Mouse (Mus musculus) layer of hippocampus, postnatal 14 days (tissue): ENCODE measurements around the gene Calhm2. TPM values are rescaled to one million over a fixed set of nuclear protein-coding genes. Genes with fewer than 3 reads are reported as not detected.
A peak's percentile ranks its signal among the peaks of the same experiment; 100 is the strongest.
"Not testable (repeated sequence)": the region's sequence is repeated elsewhere in the genome, so short reads cannot be mapped to it uniquely, and the experiment has no call there.

Experiments
- DNase-seq, 2 experiments: peaks; one replicate each; pipeline ENCODE4 v3.0.0; 2021 to 2022; ENCODE audit warnings: low spot score in 2 of 2, mixed read lengths in 1 of 2
- total RNA-seq, 2 experiments: library from RNA; stranded (reverse); gene quantifications; 2 replicates each; pipeline ENCODE4 v1.2.3; 2021

The Calhm2 gene
- total RNA-seq, 2 experiments from 2014 or later = 3.6 to 3.9 TPM

- DNase-seq = peak in 1 of 2 experiments; percentile 24
These were observed 13.4 kb upstream of the Calhm2 start for GRCm38 (mm10) chr19:47151332-47152061.

GRCm38 (mm10) chr19:47149854-47150253 is 11.8 kb upstream of the Calhm2 start:
- no peak for DNase-seq

GRCm38 (mm10) chr19:47148267-47148847 is 10.3 kb upstream of the Calhm2 start:
- DNase-seq = no peak

- no peak for DNase-seq
These were observed 6.1 kb upstream of the Calhm2 start, which contains the start of gene Calhm1 for GRCm38 (mm10) chr19:47144154-47144553. TSS of gene Calhm1 (minus strand) at chr19:47144254.

GRCm38 (mm10) chr19:47142438-47142837 is 4.3 kb upstream of the Calhm2 start:
- DNase-seq = no peak

- DNase-seq = not testable (repeated sequence)
These were observed 1.5 kb upstream of the Calhm2 start for GRCm38 (mm10) chr19:47139611-47140010.

- DNase-seq = peak; percentile 43 to 60
These were observed 978 bp downstream of the Calhm2 start for GRCm38 (mm10) chr19:47137051-47137581.

- no peak for DNase-seq
These were observed 1.9 kb downstream of the Calhm2 start for GRCm38 (mm10) chr19:47136170-47136569.

GRCm38 (mm10) chr19:47135568-47135967 is 2.5 kb downstream of the Calhm2 start:
- DNase-seq = no peak

- no peak for DNase-seq
These were observed 4.9 kb downstream of the Calhm2 start for GRCm38 (mm10) chr19:47133161-47133560.

GRCm38 (mm10) chr19:47130551-47131125 is 7.5 kb downstream of the Calhm2 start:
- DNase-seq = no peak

GRCm38 (mm10) chr19:47128835-47129234 is 9.3 kb downstream of the Calhm2 start:
- no peak for DNase-seq

- DNase-seq = no peak
These were observed 9.9 kb downstream of the Calhm2 start for GRCm38 (mm10) chr19:47128164-47128563.

GRCm38 (mm10) chr19:47122802-47123201 is 15.3 kb downstream of the Calhm2 start:
- DNase-seq = no peak

GRCm38 (mm10) chr19:47121054-47121453 is 17.0 kb downstream of the Calhm2 start:
- DNase-seq = peak in 1 of 2 experiments; percentile 44

GRCm38 (mm10) chr19:47118634-47119033 is 19.5 kb downstream of the Calhm2 start:
- DNase-seq = peak in 1 of 2 experiments; percentile 47

GRCm38 (mm10) chr19:47104641-47105271 is 33.3 kb downstream of the Calhm2 start:
- no peak for DNase-seq

GRCm38 (mm10) chr19:47101080-47101479 is 37.0 kb downstream of the Calhm2 start:
- DNase-seq = no peak

GRCm38 (mm10) chr19:47090550-47091156 is 47.4 kb downstream of the Calhm2 start, which contains the start of the genes Usmg5 and Pdcd11:
TSS of gene Usmg5 (minus strand) at chr19:47090647.
TSS of gene Pdcd11 (plus strand) at chr19:47090768.
- DNase-seq = peak; percentile 95 to 98

- DNase-seq = peak in 1 of 2 experiments; percentile 11
These were observed 48.2 kb downstream of the Calhm2 start for GRCm38 (mm10) chr19:47089718-47090525.
